Mouse (Mus musculus): Measurements from ENCODE around the gene Uba7. TPM values are rescaled to one million over a fixed set of nuclear protein-coding genes. Genes with fewer than 3 reads are reported as not detected.
A peak's percentile ranks its signal among the peaks of the same experiment; 100 is the strongest.

Gene Uba7
- total and polyA plus RNA-seq, 3 experiments, result 18.1 to 44.1 TPM; not detected in 1

DNA sequence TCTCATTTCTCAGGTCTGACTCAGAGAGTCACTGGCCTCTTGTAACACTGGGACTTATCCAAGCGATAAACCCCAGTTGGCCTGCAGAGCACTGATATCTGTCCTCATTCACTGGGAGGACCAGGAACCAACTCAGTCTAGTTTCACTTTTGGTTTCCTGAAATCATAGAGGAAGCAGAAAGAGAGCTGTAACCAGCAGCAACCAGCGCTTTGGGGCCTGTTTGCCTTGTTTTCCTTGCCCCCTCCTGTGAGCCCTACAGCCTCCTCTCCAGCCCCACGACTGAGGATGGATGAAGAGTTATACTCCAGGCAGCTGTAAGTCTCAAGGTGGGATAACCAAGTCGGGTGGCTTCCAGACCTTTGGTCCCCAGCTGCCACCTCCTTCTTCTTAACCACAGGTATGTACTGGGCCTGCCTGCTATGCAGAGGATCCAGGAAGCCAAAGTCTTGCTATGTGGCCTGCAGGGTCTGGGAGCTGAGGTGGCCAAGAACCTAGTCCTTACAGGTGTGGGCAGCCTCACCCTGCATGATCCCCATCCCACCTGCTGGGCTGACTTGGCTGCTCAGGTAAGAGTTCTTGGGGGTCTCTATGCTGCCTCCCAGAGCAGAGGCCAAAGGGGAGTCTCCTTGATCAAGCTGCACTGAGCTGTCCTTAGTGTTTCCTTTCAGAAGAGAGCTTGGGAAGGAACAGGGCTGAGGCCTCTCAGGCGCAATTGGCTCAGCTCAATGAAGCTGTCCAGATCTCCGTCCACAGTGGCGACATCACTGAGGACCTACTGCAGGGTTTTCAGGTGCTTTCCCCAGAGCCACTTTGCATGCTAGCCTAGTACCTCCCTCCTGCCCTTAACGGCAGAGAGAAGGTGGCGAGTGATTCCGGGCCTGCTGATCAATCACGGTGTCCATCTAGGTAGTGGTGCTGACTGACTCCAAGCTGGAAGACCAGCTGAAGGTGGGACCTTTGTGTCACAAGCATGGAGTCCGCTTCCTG lies at the start of gene Uba7 (continued):
- TF ChIP-seq ZKSCAN1 (IDR thresholded peaks at IDR 0.05; ENCODE audit: low read depth, low read length), result no peak
- TF ChIP-seq EP300 (IDR thresholded peaks at IDR 0.05; ENCODE audit: low read depth in 1 of 2, low read length in 2 of 2), result peak; percentile 91 to 94
- TF ChIP-seq KAT2A (conservative IDR thresholded peaks at IDR 0.05; ENCODE audit: low read depth, low read length), result no peak; the same call in 1 of the 2 replicates
- TF ChIP-seq ELF1 (IDR thresholded peaks at IDR 0.05; ENCODE audit: low read depth, low read length), result peak; percentile 65
- TF ChIP-seq MYB (IDR thresholded peaks at IDR 0.05; ENCODE audit: low read depth, low read length), result peak; percentile 64; the same call in 1 of the 2 replicates
- TF ChIP-seq POLR2A (IDR thresholded peaks at IDR 0.05; ENCODE audit: control insufficient read depth in 1 of 2, insufficient read depth in 1 of 2, low read depth in 1 of 2, low read length in 2 of 2, poor library complexity in 1 of 2), result peak; percentile 24 to 52; a peak in 1 of 4 replicates

DNA sequence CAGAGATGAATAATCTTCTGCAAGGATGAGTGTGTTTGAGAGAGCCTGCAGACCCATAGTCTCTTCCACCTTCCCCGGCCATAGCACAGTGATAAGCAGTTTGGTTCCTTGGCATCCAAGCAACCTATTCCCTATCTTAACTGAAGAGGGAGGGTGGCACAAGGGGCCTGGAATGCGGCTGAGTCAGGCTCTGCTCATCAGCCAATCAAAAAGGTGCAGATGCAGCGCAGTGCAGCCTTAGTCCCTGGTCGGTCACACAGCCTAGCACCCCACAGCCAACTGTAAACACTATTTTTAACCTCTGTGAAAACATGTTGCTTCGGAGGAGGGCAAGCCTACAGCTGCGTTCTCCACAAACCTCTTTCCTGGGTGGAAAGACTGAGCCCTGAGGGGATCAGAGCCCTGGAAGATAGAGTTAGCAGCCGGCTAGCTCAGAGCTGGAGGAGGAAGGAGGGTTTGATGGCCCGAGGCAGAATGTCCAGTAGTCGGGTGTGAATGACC lies 48.3 kb upstream of the Uba7 start:
- TF ChIP-seq MYB (IDR thresholded peaks at IDR 0.05; ENCODE audit: low read depth, low read length) (no peak), CTCF (IDR thresholded peaks at IDR 0.05 in 2 of 3, conservative IDR thresholded peaks at IDR 0.05 in 1 of 3; ENCODE audit: control insufficient read depth in 1 of 3, insufficient read depth in 1 of 3, low read depth in 2 of 3, low read length in 3 of 3, poor library complexity in 1 of 3, severe bottlenecking in 1 of 3) (no peak), TAL1 (IDR thresholded peaks at IDR 0.05; ENCODE audit: low read length) (no peak), HCFC1 (IDR thresholded peaks at IDR 0.05; ENCODE audit: low read depth, low read length) (no peak), KAT2A (conservative IDR thresholded peaks at IDR 0.05; ENCODE audit: low read depth, low read length) (no peak), MAX (IDR thresholded peaks at IDR 0.05; ENCODE audit: low read length) (0 out of 2 replicates have a peak, but pooled peaks have one; percentile 16), SMC3 (IDR thresholded peaks at IDR 0.05; ENCODE audit: low read depth, low read length) (no peak), GATA1 (IDR thresholded peaks at IDR 0.05; ENCODE audit: low read depth, low read length) (0 out of 2 replicates have a peak, but pooled peaks have one; percentile 4), EP300 (IDR thresholded peaks at IDR 0.05; ENCODE audit: low read depth in 1 of 2, low read length in 2 of 2) (0 out of 4 replicates have a peak, but pooled peaks of 1 of the 2 experiments have one; percentile 13), MEF2A (IDR thresholded peaks at IDR 0.05; ENCODE audit: extremely low read depth, insufficient replicate concordance, low read depth, low read length, poor library complexity, severe bottlenecking) (no peak), NRF1 (IDR thresholded peaks at IDR 0.05; ENCODE audit: insufficient read depth, low read depth, low read length, poor library complexity, severe bottlenecking) (no peak), SIN3A (IDR thresholded peaks at IDR 0.05; ENCODE audit: low read length) (no peak), ZNF384 (IDR thresholded peaks at IDR 0.05; ENCODE audit: low read depth, low read length) (no peak), POLR2AphosphoS2 (IDR thresholded peaks at IDR 0.05; ENCODE audit: low read length) (no peak), USF1 (IDR thresholded peaks at IDR 0.05; ENCODE audit: low read depth, low read length) (no peak), UBTF (IDR thresholded peaks at IDR 0.05; ENCODE audit: borderline replicate concordance, insufficient read depth, low read depth, low read length) (no peak), RAD21 (IDR thresholded peaks at IDR 0.05; ENCODE audit: low read depth, low read length) (no peak), E2F4 (IDR thresholded peaks at IDR 0.05; ENCODE audit: borderline replicate concordance, low read depth, low read length) (no peak)
- Histone ChIP-seq H3K4me3 (ENCODE audit: control insufficient read depth in 1 of 2, insufficient read depth in 1 of 2, low read depth in 2 of 2, low read length in 2 of 2) (peak overlapping the region; percentile 4 to 22), H3K27me3 (ENCODE audit: control insufficient read depth in 1 of 2, insufficient read depth in 2 of 2, low read length in 2 of 2) (no peaks in the 10 kb centered on the region), H3K79me2 (ENCODE audit: control insufficient read depth, insufficient read depth, low read length, poor library complexity) (no peaks in the 10 kb centered on the region), H3K27ac (ENCODE audit: control insufficient read depth, low read depth, low read length) (no peak overlapping the region), H3K9ac (ENCODE audit: control insufficient read depth, low read depth, low read length, poor library complexity, severe bottlenecking) (peak overlapping the region; percentile 29; the same call in 1 of the 2 replicates), H3K9me3 (replicated peaks; ENCODE audit: insufficient read depth, low read length) (no peaks in the 10 kb centered on the region), H3K4me1 (ENCODE audit: control insufficient read depth in 1 of 2, insufficient read depth in 2 of 2, low read length in 2 of 2) (peaks cover 2 to 18% of the 10 kb centered on the region in 2 experiments), H3K36me3 (ENCODE audit: control insufficient read depth in 1 of 2, insufficient read depth in 2 of 2, low read length in 2 of 2) (peaks cover 0 to 4% of the 10 kb centered on the region in 2 experiments; a peak in 1 of 4 replicates)
- peak; percentile 55 for DNase-seq (ENCODE audit: low read depth, low spot score)

All from MEL (cell line).